In the genomic region with DNA sequence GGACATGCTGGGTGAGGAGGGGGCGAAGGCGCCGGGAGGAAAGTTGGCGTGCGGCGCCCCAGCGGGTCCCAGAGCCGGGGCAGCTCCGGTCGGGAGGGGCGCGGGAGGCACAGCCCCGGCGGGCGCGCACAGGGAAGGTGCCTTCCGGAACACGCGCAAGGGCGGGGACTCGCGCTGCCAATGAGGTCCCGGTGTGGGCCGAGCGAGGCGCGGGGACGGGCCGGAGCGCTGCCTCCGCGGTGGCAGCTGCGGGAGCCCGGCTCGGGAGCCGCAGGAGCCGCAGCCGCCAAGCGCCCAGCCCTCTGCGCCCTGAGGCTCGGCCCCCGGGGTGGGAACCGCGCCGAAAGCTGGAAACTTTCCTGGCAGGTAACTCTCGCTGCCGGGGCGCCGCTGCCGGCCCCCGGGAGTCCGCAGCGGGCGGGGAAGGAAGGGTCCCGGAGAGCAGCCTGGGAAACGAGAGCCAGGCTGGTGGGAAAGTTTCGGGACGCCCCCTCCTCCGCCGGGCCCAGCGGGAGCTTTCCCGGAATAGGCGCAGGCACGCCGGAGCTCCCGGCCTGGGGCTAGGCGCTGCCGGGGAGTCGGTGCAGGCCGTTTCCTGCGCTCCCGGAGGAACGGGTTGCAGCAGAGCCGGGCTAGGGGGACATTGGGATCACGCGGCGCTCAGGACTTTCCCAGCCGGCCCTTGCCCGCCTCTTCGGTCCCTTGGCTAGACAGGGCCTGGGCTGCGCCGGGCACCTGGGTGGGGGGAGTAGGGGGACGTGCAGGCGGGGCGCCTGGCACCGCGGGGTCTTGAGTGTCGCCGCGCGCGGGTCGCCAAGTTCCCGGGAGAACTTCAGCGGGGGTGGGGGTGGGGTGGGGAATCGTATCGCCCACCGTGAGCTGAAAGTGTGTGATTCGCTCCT, we compare ENCODE assay signal across 8 mouse cellular contexts. TPM values are rescaled to one million over a fixed set of nuclear protein-coding genes. Genes with fewer than 3 reads are reported as not detected.
DNase-seq lines count a peak whose midpoint lies in the region; ATAC-seq lines count a peak whose summit lies in the region.

Gene Tanc1 (plus strand): TSS at position 212 of the 902 bp plus-strand sequence.

- no peaks in the 10 kb centered on the region for H3K9me3 ChIP-seq in megakaryocyte, embryonic 14.5 days

- intact Hi-C loops in gastrocnemius, postnatal 14 days (cut with DNase I; ENCODE audit: low total_unique reads) = no loop called here
- intact Hi-C loops in left cerebral cortex, postnatal 10 days (cut with DNase I) = loop anchor here (5.0 kb wide), 1 partner anchor 125 kb away; no protein-coding TSS in a partner anchor

- H3K4me1 ChIP-seq in megakaryocyte, embryonic 14.5 days = peaks cover 32% of the 10 kb centered on the region

- H3K36me3 ChIP-seq in megakaryocyte, embryonic 14.5 days (replicated peaks; ENCODE audit: low read length) = no peaks in the 10 kb centered on the region

- peak; percentile 92 for ATAC-seq in common myeloid progenitor, adult 5-6 weeks (replicated peaks; ENCODE audit: low read depth, poor library complexity, severe bottlenecking)

- peaks cover 60% of the 10 kb centered on the region for H3K27me3 ChIP-seq in megakaryocyte, embryonic 14.5 days (replicated peaks)

- DNase-seq in adipocyte (ENCODE audit: low spot score) = peak; percentile 81
- peak; percentile 88 for DNase-seq in gastrocnemius, postnatal 14 days
- peak; percentile 80 for DNase-seq in induced T-regulatory cell, adult 2 months (ENCODE audit: low read depth)
- DNase-seq in left cerebral cortex, postnatal 10 days (ENCODE audit: extremely low spot score in 1 of 2, low spot score in 2 of 2) = peak; percentile 65 to 91
- DNase-seq in right cerebral cortex, postnatal 14 days = peak; percentile 72
- peak; percentile 83 for DNase-seq in urinary bladder, postnatal 25 days (ENCODE audit: low spot score)

- H3K4me3 ChIP-seq in megakaryocyte, embryonic 14.5 days (replicated peaks) = peak within 1 kb of the TSS; percentile 93

RNA-seq across cellular contexts. Expression of gene Tanc1, which starts in this region (rescaled TPM):
- total RNA-seq in common myeloid progenitor, adult 5-6 weeks (2017) = 4.9 and 6.3 TPM in 2 replicates
- 10 to 100 TPM; 10.5 to 13.4 TPM for total RNA-seq in gastrocnemius, postnatal 14 days (2021)
- total RNA-seq in left cerebral cortex, postnatal 10 days (2021) = 10 to 100 TPM; 12.5 to 13.1 TPM
- 0.91 and 1.00 TPM in 2 replicates for polyA plus RNA-seq in megakaryocyte, embryonic 14.5 days (2012; ENCODE audit: insufficient read depth, low replicate concordance)

Comparison
In these comparisons a context has a peak if more than half of its experiments do, and no peak if none do; other contexts are left out.
1. Peak in every context shown above with its lines: DNase-seq, ATAC-seq and H3K4me3 ChIP-seq.